Mouse (Mus musculus) telencephalon, adult 2 months (tissue): ENCODE results near the gene Tecpr1.

Experiments used
- DNase-seq: peaks from one replicate; pipeline ENCODE4 v3.0.0-alpha.2; 2011; ENCODE audit warnings: low read depth, low spot score

The Tecpr1 gene

GRCm38 (mm10) chr5:144169275-144169975, 54.0 kb downstream of the Tecpr1 start:
- DNase-seq: no peak

- no peak for DNase-seq
Observed at GRCm38 (mm10) chr5:144165756-144166155, 57.7 kb downstream of the Tecpr1 start.

- DNase-seq: no peak
Observed at GRCm38 (mm10) chr5:144162813-144163517, 60.5 kb downstream of the Tecpr1 start.

- no peak for DNase-seq
Observed at GRCm38 (mm10) chr5:144162080-144162812, 61.2 kb downstream of the Tecpr1 start.

GRCm38 (mm10) chr5:144159137-144159536, 64.3 kb downstream of the Tecpr1 start:
- DNase-seq: peak; percentile 33

- DNase-seq: no peak
Observed at GRCm38 (mm10) chr5:144158604-144159003, 64.8 kb downstream of the Tecpr1 start.

- DNase-seq: peak; percentile 80
Observed at GRCm38 (mm10) chr5:144154528-144154927, 68.9 kb downstream of the Tecpr1 start.

- no peak for DNase-seq
Observed at GRCm38 (mm10) chr5:144151270-144151669, 72.1 kb downstream of the Tecpr1 start.

- peak; percentile 72 for DNase-seq
Observed at GRCm38 (mm10) chr5:144149530-144149929, 73.9 kb downstream of the Tecpr1 start.

- no peak for DNase-seq
Observed at GRCm38 (mm10) chr5:144146898-144147297, 76.5 kb downstream of the Tecpr1 start.
